Mouse (Mus musculus) adrenal gland (tissue): ENCODE results near the gene Naxd.
"Not testable (repeated sequence)": the region's sequence is repeated elsewhere in the genome, so short reads cannot be mapped to it uniquely, and the experiment has no call there.

Source experiments
- intact Hi-C: fragments of 180-260 bp; cut with DNase I; formaldehyde crosslinking; loops from one replicate; pipeline ENCODE4 v1.15.1; 2025
- long read RNA-seq, 2 experiments: library from polyadenylated mRNA; unstranded; transcript quantifications; one replicate each; pipeline ENCODE4 v2.0.0; 2020; ENCODE audit warnings: borderline replicate concordance in 1 of 2; ENCODE audit not compliant: insufficient replicate concordance in 1 of 2

The Naxd gene
- long read RNA-seq, experiment 1, transcript Naxd-202 (10 exons, 1,307 nt): major isoform, 84 of 181 reads
- long read RNA-seq, experiment 1, transcript Naxd-201 (10 exons, 1,359 nt): minor isoform, 78 of 181 reads
- long read RNA-seq, experiment 1, partial matches to known transcripts: 4 of 181 reads
- long read RNA-seq, experiment 1, other reads (novel, unspliced or antisense): 12 of 181 reads
- long read RNA-seq, experiment 2, transcript Naxd-202 (10 exons, 1,307 nt): major isoform, 107 of 196 reads
- long read RNA-seq, experiment 2, transcript Naxd-201 (10 exons, 1,359 nt): minor isoform, 54 of 196 reads
- long read RNA-seq, experiment 2, transcript Naxd-208 (1 exons, 664 nt): minor isoform, 9 of 196 reads
- long read RNA-seq, experiment 2, transcript Naxd-205 (9 exons, 1,108 nt): minor isoform, 5 of 196 reads
- long read RNA-seq, experiment 2, partial matches to known transcripts: 8 of 196 reads
- long read RNA-seq, experiment 2, other reads (novel, unspliced or antisense): 10 of 196 reads

- intact Hi-C loops: no loop called here
Measured at GRCm38 (mm10) chr8:11497017-11497990, at the start of gene Naxd. TSS of gene Naxd (plus strand) at chr8:11497506.

GRCm38 (mm10) chr8:11447910-11448570 lies 49.3 kb upstream of the Naxd start:
- intact Hi-C loops: no loop called here

GRCm38 (mm10) chr8:11450184-11451113 lies 46.9 kb upstream of the Naxd start:
- intact Hi-C loops: loop anchor here (2.0 kb wide), 1 partner anchor 34 kb away; no protein-coding TSS in a partner anchor

- intact Hi-C loops: no loop called here
Measured at GRCm38 (mm10) chr8:11452152-11452551, 45.2 kb upstream of the Naxd start.

- intact Hi-C loops: no loop called here
Measured at GRCm38 (mm10) chr8:11452559-11452958, 44.7 kb upstream of the Naxd start.

GRCm38 (mm10) chr8:11452974-11453373 lies 44.3 kb upstream of the Naxd start:
- intact Hi-C loops: no loop called here

GRCm38 (mm10) chr8:11454228-11454627 lies 43.1 kb upstream of the Naxd start:
- intact Hi-C loops: no loop called here

- intact Hi-C loops: no loop called here
Measured at GRCm38 (mm10) chr8:11457278-11457677, 40.0 kb upstream of the Naxd start.

GRCm38 (mm10) chr8:11457981-11458836 lies 39.1 kb upstream of the Naxd start:
- intact Hi-C loops: no loop called here

GRCm38 (mm10) chr8:11459016-11459415 lies 38.3 kb upstream of the Naxd start:
- intact Hi-C loops: no loop called here

- intact Hi-C loops: no loop called here
Measured at GRCm38 (mm10) chr8:11460934-11461333, 36.4 kb upstream of the Naxd start.

- intact Hi-C loops: no loop called here
Measured at GRCm38 (mm10) chr8:11461847-11462246, 35.5 kb upstream of the Naxd start.

GRCm38 (mm10) chr8:11462641-11463040 lies 34.7 kb upstream of the Naxd start:
- intact Hi-C loops: no loop called here

- intact Hi-C loops: no loop called here
Measured at GRCm38 (mm10) chr8:11463541-11463888, 33.8 kb upstream of the Naxd start.

- intact Hi-C loops: no loop called here
Measured at GRCm38 (mm10) chr8:11463889-11464706, 33.2 kb upstream of the Naxd start.

GRCm38 (mm10) chr8:11464707-11464964 lies 32.7 kb upstream of the Naxd start:
- intact Hi-C loops: no loop called here

- intact Hi-C loops: no loop called here
Measured at GRCm38 (mm10) chr8:11465619-11466018, 31.7 kb upstream of the Naxd start.

GRCm38 (mm10) chr8:11466528-11466927 lies 30.8 kb upstream of the Naxd start:
- intact Hi-C loops: not testable (repeated sequence)

GRCm38 (mm10) chr8:11469095-11469494 lies 28.2 kb upstream of the Naxd start:
- intact Hi-C loops: no loop called here
